Mouse (Mus musculus): ENCODE data around the gene Cdon.

GRCm38 (mm10) chr9:35434340-35434739 is 13.4 kb downstream of the Cdon start:
- TF ChIP-seq CTCF (IDR thresholded peaks at IDR 0.05; ENCODE audit: low read depth, low read length) (no peak), POLR2A (IDR thresholded peaks at IDR 0.05; ENCODE audit: borderline replicate concordance, low read depth, low read length) (no peak)

Data from bone marrow macrophage, adult 2 months (primary cell).